Mouse (Mus musculus) thymus, postnatal 36 days (tissue): ENCODE measurements around the gene Gm5965.
"Not testable (repeated sequence)": the region's sequence is repeated elsewhere in the genome, so short reads cannot be mapped to it uniquely, and the experiment has no call there.

Experiments used
- DNase-seq, 2 experiments: peaks; one replicate each; pipeline ENCODE4 v3.0.0; 2022; ENCODE audit warnings: mixed read lengths in 2 of 2

The Gm5965 gene

DNA sequence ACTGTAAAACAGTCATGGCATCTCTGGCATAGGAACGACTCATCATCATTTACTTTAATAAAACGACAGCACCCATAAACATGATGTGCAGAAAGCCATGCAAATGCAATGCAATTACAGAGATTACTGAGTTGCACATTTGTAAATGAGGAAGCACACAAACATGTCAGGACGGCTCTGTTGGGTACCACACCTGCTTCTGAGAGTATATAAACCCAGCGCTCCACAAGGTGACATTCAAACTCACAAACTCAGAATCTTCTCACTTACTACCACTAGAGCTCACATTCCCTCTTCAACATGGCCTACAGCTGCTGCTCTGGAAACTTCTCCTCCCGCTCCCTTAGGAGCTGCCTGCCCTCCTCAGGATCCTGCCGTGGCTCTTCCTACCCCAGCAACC, at the start of gene Gm5965:
Gene Gm5965, plus strand, starts transcription at position 301 of the 400 bp plus-strand sequence.
- DNase-seq, result no peak

DNA sequence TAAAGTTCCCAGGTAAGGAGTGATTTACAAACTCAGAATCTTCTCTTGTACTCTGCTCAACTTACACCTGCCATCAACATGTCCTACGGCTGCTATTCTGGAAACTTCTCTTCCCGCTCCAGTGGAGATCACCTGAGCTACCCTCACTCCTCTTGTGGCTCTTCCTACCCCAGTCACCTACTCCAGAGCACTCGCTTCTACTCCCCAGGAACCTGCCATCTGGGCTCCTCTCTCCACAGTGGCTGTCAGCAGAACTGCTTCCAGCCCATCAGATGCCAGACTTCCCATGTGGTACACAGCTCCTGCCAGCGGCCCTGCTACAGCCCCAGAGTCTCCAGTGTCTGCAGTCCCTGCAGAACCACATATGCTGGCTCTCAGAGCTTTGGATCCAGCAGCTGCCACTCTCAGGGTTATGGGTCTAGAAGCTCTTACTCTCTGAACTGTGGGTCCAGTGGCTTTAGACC, 48.9 kb upstream of the Gm5965 start, which contains the start of gene Krtap13-1:
Gene Krtap13-1, plus strand, starts transcription at position 51 of the 464 bp plus-strand sequence.
- DNase-seq, result no peak

DNA sequence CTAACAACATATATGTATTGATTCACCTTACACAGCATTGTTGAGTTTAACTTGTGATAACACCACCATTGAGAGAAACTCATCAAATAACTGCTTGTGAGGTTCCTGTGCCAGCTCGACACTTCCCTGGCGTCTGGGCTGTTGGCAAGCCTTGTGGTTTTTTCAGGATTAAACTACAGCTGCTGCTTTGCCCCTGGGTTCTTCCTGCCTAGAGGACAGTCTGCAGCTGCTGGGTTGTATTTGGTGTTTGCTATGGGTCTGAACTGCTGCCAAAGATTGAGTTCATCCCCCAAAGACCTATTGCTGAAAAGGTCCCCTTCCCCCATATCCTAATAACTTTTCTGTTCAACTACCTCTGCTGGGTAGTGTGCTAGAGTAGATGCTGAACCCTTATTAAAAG, 42.3 kb upstream of the Gm5965 start:
- DNase-seq, result no peak

DNA sequence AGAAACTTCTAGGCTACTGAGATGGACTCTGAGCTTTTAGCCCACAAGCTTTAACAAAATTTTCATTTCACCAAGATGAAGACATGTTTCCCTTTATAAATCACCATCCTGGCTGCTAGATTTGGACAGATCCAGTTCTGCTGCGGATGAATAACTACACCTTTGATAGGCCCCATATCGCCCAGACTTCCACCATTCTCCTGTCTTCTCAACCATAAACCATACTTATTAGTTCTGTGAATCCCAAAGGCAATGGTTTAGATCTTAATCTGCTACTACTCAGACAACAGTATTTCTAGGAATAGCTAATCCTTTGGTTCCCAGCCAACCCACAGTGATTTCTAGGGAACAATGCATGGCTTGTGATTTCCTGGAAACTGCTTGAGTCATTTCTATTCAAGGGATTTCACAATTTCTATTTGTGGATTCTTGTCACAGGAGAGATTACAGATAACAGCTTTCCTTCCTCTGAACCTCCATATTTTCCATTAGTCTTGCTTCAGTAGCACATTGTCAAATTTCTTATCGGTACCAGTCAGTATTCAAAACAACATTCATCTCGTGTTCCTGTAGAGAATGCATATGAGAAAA, 32.9 kb upstream of the Gm5965 start:
- no peak for DNase-seq

DNA sequence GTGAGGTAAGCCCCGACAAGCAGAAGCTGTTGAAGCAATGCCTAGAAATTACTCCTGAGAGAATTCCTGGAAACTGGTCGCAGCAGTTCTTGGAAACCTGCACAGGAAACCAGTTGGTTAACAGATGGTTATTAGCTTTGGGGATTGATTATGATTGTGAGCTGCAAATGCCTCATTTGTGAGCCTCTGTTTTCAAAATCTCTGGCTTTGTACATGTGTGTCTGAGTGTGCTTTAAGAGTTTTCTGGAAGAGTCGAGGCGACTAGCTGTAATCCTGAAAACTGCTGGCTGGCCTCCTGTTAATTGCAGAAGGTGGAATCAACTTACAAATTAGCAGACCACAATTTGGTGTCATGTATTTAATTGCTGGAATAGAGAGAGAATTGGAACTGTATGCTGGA, 29.8 kb upstream of the Gm5965 start:
- no peak for DNase-seq

DNA sequence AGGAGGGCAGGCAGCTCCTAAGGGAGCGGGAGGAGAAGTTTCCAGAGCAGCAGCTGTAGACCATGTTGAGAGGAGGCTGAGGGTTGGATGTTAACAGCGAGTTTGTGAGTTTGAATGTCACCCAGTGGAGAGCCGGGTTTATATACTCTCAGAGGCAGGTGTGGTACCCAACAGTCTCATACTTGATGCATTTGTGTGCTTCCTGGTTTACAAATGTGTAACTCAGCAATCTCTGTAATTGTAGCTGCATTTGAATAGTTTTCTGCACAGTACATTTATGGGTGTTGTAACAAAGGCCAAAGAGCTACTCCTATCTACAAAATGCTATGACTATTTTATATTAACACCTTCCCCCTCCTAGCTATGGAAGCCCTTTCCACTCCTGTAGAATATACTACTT, 26.2 kb upstream of the Gm5965 start, which contains the start of gene Krtap13:
Gene Krtap13, minus strand, starts transcription at position 101 of the 400 bp plus-strand sequence.
- not testable (repeated sequence) for DNase-seq

DNA sequence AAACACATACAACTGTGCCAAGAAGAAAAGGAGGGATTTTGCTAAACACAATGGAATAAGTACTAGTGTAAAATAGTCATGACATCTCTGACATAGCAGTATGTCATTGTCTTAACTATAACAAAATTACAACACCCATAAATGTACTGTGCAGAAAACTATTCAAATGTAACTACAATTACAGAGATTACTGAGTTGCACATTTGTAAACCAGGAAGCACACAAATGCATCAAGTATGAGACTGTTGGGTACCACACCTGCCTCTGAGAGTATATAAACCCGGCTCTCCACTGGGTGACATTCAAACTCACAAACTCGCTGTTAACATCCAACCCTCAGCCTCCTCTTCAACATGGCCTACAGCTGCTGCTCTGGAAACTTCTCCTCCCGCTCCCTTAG, 19.1 kb upstream of the Gm5965 start, which contains the start of gene 2310034C09Rik:
Gene 2310034C09Rik, plus strand, starts transcription at position 301 of the 400 bp plus-strand sequence.
- DNase-seq, result not testable (repeated sequence)

DNA sequence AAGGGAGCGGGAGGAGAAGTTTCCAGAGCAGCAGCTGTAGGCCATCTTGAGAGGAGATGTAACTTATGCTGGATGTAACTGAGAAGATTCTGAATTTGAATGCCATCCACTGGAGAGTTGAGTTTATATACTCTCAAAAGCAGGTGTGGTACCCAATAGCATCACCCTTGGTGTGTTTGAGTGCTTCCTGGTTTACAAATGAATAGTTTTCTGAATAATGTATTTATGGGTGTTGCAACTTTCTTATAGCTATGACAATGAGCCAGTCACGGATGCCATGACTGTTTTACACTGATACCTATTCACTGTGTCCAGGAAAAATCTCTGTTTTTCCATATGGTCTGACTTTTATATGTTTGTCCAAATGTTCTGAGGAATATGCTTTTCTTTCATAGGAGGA, 3.6 kb upstream of the Gm5965 start, which contains the start of gene 2310057N15Rik:
Gene 2310057N15Rik, minus strand, starts transcription at position 101 of the 400 bp plus-strand sequence.
- no peak for DNase-seq

DNA sequence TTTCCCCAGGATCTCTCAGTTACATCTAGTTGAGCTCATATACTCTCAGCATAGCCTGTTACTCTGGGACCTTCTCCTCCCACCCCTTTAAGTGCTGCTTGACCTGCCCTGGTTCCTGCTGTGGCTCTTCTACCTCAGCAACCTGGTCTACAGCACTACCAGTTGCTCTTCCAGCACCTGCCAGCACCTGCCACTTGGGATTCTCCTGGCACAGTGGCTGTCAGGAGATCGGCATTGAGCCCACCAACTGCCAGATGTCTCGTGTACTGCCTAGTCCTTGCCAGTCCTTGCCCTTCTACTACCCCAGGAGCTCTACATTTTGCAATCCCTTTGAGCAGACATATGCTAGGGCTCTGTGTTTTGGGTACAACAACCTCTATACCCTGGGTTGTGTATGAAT, 9.1 kb downstream of the Gm5965 start:
- DNase-seq, result no peak

DNA sequence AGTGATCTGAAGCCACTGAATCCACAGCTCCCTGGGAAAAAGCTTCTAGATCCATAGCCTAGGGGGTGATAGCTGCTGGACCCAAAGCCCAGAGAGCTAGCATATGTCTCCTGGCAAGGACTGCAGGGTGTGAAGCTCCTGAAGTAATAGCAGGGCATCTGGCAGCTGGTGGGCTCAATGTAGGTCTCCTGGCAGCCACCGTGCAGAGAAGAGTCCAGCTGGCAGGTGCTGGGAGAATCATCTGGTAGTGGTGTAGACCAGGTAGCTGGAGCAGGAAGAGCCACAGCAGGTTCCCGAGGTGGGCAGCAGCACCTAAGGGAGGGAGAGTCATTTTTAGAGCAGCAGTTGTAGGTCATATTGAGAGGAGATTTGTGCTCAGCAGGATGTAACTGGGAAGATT, 34.1 kb downstream of the Gm5965 start, which contains the start of gene Gm20741:
Gene Gm20741, minus strand, starts transcription at position 394 of the 400 bp plus-strand sequence.
- DNase-seq, result no peak

DNA sequence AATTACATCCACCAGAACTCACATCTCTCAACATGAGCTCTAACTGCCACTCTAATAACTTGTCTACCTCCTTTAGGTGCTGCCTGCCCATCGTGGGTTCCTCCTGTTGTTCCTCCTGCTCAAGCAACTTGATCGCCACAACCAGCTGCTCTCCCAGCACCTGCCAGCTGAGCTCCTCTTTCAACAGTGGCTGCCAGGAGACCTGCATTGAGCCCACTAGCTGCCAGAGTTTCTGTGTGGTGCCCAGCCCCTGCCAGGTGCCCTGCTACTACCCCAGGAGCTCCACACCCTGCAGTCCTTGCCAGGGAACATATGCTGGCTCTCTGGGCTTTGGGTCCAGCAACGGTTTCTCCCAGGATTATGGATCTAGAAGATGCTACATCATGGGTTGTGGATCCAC, 42.4 kb downstream of the Gm5965 start, which contains the start of gene Krtap15:
Gene Krtap15, plus strand, starts transcription at position 150 of the 400 bp plus-strand sequence.
- no peak for DNase-seq

DNA sequence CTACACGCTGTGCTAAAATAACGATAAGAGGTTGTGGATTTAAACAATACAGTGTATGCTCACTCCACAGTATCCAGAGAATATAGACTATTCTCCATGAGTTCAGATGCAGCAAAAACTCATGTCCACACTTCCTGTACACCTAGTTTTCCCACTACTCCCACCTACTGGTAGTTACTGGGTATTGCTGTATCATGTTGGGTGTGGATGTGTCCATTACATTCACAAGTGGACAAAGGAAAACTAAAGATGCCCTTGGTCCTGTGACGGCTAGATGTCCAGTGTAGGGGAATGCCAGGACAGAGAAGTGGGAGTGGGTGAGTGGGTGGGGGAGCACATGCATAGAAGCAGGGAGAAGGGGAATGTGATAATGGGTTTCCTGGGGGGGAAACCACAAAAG, 46.0 kb downstream of the Gm5965 start:
- no peak for DNase-seq

DNA sequence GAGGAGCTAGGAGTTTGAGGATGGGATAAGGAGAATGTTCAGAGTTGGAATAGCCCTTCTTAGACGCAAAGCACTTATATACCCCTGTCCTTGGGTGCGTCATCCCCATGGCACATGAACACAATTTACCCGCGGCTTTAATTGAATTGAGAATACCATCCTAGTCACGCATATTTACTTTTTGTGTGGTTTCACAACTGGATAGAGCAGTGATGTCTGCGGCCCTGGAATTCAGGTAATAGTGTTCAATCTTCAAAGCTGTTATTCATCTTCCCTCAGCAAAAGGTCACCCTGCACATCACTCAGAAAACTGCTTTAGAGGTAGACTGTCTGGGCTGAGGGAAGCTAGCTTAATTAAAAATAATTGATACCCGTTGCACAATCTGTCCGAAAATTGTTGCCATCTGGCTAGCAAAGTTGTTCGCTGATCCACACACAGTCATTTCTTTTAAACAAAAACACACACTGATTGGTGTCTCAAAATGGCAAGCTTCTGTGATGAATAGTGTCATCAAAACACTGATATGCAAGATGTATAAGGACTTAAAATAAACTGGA, 48.5 kb downstream of the Gm5965 start, which contains the start of gene Krtap14:
Gene Krtap14, minus strand, starts transcription at position 51 of the 558 bp plus-strand sequence.
- no peak for DNase-seq

DNA sequence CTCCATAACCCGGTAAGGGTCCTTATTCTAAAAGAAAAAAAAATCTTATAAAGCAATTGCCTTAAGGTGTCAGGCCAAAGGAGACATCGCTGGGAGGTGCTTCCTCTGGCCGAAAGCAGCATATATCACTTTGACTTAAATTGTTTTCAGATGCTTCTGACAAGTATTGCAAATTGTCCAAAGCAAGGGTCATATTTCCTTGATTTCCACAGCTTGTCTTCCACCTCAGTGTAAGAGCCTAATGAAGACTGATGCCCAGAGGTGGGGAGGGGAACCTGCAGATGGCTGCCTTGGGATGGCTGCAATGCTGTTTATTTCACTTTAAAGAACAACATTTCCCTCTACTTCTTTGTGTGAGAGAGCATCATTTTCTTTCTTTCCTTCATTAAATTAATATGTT, 49.3 kb downstream of the Gm5965 start:
- DNase-seq, result no peak
